Mouse (Mus musculus): Measurements from ENCODE around the gene Psrc1.

Gene Psrc1

DNA sequence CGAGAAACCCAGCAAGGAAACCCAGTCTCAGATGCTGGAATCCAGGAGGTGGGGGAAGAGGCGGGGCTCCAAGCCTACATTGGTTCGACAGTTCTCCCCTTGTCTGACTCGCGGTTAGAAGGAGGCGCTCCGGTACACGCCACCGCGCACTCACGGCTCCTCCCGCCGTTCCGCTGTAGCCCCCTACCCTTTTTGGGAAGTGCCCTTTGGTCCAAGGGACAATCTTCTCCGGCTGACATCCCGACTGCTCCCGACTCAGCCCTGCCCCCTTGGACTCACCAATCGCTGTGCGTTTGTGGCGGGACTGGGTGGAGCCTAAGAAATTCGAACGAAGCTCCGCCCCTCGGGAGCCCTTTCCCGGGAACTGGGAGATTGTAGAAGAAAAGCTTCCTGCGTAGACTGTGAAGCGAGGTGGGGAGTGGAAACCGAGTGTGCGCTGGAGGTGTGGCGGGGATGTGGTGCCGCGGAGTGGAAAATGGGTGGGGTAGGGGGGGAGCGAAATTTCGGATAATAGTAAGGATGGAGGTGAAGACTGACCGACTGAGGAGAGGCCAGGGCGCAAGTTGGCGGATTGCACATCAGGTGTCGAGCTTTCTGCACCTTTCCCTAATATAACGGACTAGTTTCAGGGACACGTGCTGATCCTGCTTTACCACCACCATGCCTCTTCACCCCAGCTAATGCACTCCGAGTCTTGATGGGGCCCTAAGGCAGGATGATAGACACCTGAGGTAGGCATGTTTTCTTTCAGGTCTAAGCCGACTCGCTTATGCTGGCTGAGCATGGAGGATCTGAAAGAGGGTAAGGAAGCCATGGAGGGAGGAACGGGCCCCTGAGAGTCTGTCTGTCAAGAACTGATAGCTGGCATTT, at the start of gene Psrc1:
Psrc1 (plus strand) TSS at position 355 of the 870 bp plus-strand sequence.
- peak; percentile 78 to 88 for DNase-seq (ENCODE audit: low spot score in 2 of 2)

DNA sequence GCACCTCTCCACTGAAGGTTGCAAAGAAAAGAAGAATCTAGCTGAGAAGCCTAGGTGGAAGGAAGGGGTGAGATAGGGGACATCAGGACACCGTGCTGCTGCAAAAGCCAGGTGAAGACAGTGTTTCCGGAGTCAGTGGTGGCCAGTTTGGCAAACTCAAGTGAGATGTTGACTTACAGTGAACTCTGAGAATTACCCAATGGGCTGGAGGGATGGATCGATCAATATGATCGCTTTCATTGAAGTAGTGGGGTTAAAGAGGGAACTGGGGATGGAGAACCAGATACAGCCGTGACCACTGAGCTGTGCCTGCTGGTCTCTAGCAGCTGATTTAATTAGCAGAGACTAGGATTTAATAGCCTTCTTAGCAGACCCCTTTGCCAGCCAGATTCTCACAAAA, 46.8 kb upstream of the Psrc1 start:
- DNase-seq (ENCODE audit: low spot score in 2 of 2), result no peak

DNA sequence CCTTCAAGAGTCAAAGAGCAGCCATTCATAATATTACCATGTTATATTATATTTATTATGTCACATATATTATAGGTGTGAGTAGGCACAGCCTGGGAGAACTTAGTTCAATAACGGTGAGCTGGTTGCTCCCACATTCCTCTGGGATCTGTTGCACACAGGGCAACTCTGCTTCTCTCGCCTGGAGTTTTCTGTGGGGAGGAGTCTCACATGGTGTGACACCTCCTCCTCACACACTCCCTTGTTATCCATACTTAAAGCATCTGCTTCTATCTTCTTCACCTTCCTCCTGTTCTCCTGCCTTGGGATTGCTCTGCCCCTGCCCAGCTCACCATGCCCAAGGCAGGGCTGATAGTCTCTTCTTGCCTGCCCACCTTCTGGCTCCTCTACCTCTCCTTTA, 42.6 kb upstream of the Psrc1 start:
- no peak for DNase-seq (ENCODE audit: low spot score in 2 of 2)

DNA sequence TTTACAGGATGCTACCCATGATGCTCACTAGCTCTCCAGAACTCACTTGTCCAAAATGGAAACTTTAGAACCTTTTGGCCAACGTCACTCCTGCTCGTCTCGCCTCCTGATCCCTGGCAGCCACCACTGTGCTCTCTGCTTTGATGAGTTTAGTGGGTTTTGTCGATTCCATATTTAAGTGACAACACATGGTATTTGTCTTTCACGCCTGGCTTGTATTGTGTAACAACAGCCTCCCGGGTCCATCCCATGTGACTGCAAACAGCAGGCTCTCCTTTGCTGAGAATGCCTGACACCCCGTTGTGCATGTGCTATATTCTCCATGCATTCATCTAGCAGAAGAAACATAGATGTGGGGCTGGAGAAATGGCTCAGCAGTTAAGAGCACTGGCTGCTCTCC, 41.5 kb upstream of the Psrc1 start:
- no peak for DNase-seq (ENCODE audit: low spot score in 2 of 2)

DNA sequence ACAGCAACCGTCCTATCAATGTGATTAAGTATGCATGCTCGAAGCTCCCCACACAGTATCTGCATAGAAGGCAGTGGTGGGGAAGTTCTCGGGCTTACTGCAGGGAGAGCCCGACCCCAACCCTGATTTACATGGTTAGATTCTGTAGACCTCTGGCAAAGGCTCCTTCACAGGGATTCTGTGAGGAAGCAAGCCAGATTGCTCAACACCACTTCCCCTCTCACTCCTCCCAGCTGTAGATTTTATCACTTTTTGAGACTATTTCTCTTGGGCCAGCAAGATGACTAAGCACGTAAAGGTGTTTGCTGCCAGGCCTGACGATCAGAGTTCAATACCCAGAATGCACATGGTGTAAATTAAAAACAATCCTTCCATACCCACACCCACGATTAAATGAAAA, 37.8 kb upstream of the Psrc1 start:
- no peak for DNase-seq (ENCODE audit: low spot score in 2 of 2)

DNA sequence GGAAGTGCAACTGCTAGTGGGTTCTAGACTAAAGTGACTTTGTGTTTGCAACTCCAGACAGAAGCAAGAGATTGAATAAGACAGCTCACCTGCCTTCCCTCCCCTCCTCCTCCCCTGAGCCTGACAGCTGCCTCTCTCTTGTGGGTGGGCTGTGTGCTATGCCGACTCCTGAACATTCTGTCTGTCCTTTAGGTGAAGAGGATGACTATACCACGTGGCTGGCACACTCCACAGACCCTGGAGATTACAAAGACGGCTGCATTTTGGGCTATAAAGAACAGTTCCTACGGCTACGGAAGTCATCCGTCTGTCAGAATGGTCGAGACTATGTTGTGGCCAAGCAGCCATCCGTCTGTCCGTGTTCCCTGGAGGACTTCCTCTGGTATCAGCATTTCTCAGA, 35.3 kb upstream of the Psrc1 start:
- DNase-seq (ENCODE audit: low spot score in 2 of 2), result no peak

DNA sequence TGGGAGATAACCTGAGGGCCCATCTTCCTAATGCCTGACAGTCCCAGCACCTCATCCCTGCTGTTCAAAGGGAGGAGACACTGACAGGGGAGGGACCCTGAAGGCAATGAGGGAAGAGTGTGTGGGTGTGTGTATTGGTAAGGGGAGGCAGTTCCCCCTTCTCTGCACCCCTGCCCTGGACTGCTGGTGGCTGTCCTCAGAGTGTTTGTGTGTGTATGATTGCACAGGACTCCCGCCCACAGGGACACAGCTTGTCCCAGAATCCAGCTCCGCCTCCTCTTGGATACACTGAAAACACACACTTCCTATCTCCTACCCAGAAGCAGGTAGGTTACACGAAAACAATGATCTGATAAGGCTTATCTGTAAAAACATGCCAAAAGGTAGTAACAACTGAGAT, 28.4 kb upstream of the Psrc1 start:
- DNase-seq (ENCODE audit: low spot score in 2 of 2), result no peak

DNA sequence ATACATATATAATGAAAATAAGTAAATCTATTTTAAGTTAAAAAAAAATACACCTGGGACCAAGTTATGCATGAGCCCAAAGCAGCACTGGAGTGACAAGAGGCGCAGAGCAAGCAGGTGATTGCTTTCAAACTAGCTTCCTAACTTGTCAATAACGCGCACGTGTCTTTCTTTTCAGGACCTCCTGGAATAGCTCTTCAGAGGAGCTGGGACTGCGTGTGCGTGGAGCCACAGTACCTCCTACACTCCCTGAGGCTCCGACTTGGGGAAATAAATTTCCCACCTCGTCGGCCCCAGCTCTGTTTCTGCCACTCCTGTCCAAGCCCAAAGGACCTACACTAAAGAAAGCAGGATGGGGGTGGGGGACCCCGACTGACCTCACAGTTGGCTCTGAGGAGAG, 26.6 kb upstream of the Psrc1 start:
- no peak for DNase-seq (ENCODE audit: low spot score in 2 of 2)

DNA sequence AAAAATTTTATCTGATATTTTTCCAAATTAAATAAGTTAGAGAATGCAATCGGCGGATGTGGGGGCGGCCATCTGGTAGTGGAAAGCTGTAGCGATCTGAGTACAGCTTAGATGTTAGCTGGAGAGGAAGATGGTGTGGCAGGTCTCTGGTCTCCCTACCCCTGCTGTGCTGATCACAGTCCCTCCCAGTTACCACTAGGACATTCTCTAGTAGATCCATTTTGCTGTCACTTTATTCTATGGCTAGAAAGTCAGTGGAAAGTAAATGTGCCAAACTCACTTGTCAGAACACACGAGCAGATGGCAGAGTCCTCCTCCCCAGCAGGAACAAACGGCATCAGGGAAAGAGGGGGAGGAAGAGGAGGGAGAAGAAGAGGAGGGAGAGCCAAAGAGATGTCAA, 25.2 kb upstream of the Psrc1 start:
- no peak for DNase-seq (ENCODE audit: low spot score in 2 of 2)

DNA sequence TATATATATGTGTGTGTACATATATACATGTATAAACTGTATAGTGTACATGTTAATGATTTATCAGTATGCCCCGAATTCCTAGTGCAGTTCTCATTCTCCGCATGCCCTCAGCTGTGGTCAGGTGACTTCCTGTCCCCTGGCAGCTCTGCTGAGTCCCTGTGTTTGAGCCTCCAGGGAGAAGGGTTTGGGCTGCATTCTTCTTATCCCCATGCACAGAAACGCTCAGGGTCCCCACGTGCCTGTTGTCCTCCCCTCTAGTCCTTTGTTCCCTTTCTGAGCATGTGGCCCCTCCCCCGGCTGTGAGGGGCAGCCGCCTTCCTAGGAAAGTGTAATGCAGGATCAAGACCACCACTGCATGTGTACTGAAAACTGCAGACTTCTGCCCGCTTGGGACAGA, 22.7 kb upstream of the Psrc1 start:
- no peak for DNase-seq (ENCODE audit: low spot score in 2 of 2)

DNA sequence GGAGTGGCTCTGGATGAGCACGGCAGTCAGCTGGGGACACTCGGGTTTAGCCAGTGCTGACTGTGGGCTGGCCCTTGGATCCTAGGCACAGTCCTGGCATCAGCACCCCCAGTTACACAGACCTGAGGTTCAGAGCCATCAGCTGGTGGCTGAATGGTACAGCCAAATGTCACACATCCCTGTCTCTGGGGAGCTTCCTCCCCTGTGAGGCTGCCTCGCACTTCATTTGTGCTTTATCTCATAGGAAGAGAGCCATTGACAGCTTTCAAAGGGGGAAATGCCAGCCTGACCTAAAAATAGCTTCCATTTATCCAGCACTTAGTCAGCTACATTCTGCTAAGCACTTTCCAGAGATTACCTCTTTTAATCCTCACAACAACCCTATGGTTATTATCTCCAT, 20.0 kb upstream of the Psrc1 start:
- no peak for DNase-seq (ENCODE audit: low spot score in 2 of 2)

DNA sequence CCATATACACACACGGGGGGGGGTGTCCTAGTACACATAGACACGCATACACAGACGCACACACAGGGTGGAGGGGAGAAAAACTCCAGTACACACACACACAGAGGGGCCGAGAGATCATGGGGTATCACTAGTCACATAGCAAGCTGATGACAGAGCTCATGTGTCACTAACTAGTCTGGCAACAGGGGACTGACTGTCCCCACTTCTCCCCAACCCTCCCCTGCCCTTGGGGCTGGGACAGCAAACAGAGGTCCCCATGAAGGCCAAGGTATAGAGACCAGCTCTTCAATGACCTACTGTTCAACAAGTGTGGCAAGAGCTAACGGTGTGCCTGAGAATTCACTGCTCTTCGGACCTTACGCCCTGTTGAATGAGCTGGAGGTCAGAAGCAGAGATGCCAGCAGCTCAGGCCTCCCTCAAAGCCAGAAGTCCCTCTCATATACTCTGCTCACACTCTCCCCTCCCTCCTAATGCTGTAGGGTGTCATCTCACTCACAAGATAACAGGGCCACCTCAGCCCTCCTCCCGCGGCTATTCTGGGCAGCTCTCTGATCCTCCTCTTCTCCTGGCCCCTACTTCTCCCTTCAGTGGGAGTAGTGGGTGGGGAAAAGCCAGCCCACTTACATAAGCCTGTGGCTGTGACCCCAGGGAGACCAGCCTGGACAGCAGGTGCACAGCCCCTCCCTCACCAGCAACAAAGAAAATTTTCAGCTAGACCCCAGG, 19.2 kb upstream of the Psrc1 start, which contains the start of gene Mybphl:
Mybphl (plus strand) TSS at position 642 of the 726 bp plus-strand sequence.
- no peak for DNase-seq (ENCODE audit: low spot score in 2 of 2)

DNA sequence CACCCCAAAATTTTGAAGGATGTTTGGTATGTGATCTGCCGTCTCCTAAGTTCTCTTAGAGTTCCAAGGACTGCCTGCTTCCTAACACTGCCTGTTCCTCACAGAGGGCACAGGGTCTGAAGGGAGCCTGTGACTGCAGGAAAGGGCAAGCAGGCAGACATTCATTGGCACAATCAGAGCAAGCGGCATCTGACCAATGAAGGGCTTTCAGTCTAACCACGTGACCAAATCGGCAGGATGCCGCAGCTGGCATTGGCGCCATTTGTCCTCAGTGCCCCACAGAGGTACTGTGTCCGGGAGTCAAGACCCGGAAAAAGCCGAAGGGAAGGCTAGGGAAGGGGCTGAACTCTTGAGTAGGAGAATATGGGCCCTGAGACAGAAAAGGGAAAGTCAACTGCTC, 16.5 kb upstream of the Psrc1 start:
- DNase-seq (ENCODE audit: low spot score in 2 of 2), result no peak

DNA sequence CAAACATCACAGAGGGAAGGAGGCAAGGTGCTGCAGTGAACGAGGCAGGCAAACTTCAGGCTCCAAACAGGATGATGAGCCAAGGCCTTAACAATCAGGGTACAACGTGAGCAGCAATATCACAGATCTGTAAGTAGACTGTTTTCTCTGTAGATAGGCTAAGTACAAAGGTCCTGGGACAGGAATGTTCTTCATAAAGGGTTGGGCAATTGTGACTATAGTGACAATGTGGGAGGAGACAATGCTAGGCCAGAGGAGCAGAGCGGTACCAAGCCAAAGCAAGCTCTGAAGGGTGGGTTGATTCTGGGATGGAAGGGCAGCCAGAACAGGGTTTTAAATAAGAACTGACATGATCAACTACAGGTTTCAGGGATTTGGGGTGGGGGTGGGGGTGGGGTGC, 15.8 kb upstream of the Psrc1 start:
- DNase-seq (ENCODE audit: low spot score in 2 of 2), result no peak

DNA sequence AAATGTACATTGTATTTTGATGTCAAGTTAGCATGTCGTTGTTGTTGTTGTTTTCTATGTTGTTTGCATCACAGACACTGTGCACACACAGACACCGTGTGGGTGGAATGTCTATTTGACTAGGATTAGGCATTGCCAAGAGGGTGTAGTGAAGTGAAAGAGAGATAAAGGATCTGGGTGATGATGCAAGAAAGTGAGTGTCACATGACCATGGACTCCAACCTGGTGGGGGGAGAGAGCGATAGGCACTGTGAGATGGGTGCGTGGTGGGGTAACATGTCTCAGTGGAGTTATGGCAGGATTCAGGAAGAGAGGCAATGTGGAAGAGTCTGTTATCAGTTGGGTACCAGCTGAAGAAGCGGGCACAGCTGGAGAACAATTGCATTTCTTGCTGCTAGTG, 14.9 kb upstream of the Psrc1 start:
- DNase-seq (ENCODE audit: low spot score in 2 of 2), result no peak

DNA sequence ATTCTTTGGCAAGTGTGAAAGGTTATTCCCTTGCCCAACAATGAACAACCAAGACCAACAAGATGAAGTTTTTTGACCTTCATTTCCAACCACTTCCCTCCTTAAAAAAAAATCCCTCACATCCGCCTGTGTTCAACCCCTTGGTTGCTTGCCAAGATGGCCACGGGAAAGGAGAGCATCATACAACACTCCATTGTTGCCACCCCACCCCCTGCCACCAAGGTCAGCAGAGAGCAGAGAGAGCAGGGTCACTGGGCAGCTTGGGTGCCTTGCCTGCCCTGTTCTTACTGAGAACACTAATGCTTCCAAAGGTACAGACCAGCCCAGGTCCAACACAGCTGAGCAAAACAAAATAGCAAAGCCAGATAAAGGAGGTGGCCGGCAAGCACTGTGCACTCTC, 11.4 kb upstream of the Psrc1 start:
- DNase-seq (ENCODE audit: low spot score in 2 of 2), result no peak

DNA sequence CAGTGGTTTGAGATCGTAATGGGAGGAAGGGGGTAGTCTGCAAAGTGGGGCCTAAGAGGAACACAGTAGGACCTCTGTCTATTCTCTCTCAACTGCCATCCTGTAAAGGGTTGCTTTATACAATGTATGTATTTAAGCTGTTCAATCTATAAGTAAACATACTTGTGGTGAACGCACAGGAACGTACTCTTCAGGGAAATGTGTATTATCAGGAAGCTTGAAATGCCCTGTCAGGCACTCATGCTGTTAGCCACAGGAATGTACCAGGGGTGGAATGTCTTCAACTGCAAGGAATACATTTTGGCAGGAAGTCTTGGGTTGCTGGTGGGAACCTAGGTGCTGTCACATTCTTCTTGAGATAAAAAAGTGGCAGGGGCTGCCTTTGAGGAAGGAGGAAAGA, 10.9 kb upstream of the Psrc1 start:
- no peak for DNase-seq (ENCODE audit: low spot score in 2 of 2)

DNA sequence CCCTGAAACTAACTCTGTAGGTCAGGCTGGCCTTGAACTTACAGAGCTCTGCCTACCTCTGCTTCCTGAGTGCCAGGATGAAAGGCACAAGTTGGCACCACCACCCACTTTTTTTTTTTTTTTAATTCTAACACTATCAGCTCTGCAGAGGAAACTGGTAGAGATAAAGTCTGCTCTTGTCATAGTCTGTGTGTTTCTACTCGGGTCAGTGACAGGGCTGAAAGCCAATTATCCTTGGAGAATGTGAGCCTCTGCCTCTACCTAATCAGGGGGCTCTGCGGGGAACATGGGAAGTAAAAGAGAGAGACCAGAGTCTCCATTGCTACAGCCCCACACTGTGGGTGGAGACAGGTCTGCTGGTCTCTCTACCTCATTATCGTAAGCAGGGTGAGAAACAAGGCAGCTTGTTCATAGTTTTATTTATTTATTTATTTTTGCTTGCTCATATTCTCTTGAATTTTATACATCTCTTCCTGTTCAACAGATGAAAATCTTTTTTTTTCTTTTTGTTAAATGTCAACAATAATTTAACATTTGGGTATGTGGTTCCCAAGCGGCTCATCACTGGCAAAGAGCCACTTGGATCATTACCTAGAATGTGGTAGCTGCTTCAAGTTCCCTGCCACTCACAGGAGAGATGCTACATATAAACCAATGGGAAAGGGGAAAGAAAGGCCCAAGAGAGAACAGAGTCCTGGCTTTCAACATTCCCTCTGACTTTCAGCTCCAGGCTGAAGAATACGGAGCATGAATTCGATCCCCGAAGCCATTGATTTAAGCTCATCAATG, 4.6 kb upstream of the Psrc1 start:
- DNase-seq (ENCODE audit: low spot score in 2 of 2), result no peak

DNA sequence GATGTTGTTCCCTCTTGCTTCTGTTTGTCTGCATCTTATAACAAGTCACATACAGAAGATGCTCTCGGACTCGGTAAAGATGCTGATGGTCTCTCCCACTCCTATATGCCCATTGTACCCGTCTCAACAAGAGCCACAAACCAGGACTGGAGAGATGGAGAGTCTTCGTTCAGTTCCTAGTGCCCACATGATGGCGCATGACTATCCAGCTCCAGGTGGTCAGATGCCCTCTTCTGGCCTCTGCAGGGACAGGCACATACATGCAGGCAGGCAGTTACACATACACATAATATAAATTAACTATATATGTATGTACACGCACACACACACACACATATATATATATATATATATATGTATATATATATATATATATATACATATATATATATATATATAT, 2.9 kb upstream of the Psrc1 start:
- DNase-seq (ENCODE audit: low spot score in 2 of 2), result no peak

DNA sequence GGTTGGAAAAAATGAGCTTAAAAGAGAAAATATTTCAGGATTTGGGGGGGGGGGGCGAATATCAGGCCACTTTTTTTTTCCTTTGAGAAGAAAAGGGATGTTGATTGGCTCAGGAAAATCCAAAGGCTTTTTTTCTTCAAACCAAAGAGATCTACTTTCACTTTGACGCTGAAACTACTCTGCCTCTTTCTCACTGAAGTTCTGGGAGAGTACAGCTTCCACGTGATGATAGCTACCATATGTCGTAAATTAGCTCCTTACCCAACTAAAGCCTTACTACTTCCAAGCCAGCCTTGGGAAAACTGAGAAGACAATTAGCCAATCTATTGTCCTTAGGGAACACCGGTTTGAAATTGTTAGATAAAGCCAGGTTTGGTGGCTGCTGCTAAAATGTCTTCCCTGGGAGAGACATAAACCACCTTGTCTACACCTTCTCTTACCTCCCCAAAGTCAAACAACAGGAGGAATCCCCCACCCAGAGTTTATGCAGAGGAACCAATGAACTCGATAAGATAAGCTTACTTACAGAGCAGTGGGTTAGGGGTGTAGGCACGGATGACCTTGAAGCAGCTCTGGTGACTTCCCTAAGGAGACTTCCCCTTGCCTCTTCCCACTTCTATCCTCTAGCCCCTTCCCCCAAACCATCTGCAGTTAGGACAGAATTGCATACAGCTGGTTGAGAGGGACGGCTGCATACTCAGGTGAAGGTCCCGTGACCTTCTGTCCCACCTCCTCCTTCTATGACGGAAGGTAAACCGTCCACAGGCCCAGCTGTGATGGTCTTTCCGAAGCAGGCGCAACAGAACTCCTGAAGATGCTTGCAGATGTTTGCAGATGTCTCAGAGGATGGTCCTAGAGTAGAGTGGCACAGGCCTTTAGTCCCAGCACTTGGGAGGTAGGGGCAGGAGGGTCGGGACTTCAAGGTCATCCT, 1.4 kb upstream of the Psrc1 start:
- DNase-seq (ENCODE audit: low spot score in 2 of 2), result no peak

DNA sequence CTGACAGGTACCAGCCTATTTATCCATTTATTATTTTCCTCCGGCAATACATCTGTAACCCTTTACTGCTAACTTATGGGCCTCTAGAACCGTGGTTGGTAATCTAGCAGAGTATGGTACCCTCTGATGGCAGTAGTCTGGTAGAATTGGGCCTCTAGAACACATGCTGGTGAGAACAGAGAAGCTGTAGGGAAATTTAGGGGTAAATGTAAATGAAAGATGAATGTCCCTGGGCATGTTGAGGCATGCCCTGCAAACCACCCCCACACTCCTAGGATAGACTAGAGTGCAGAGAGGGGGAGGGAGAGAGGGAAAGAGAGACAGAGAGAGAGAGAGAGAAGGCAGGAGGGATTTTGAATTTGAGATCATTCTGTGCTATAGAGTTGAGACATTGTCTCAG, 786 bp downstream of the Psrc1 start:
- DNase-seq (ENCODE audit: low spot score in 2 of 2), result no peak

Measured in frontal cortex, postnatal 14 days (tissue).